Mouse (Mus musculus) C2C12 (cell line): ENCODE data around the gene Pcbd2.

Source experiments
- CEBPB ChIP-seq: IDR thresholded peaks from one replicate; pipeline ENCODE4 v1.6.1; 2011; ENCODE audit warnings: low read depth, mild to moderate bottlenecking, control low read depth, moderate library complexity
- CTCF ChIP-seq: IDR thresholded peaks from one replicate; pipeline ENCODE4 v1.5.1; 2011; ENCODE audit not compliant: control insufficient read depth, insufficient read depth, insufficient read length
- MAX ChIP-seq: IDR thresholded peaks from one replicate; pipeline ENCODE4 v1.6.1; 2011; ENCODE audit warnings: mild to moderate bottlenecking, control low read depth
- MYOD1 ChIP-seq: IDR thresholded peaks from one replicate; pipeline ENCODE4 v1.6.1; 2011; ENCODE audit warnings: low read depth; ENCODE audit not compliant: control insufficient read depth, insufficient read length
- USF1 ChIP-seq: IDR thresholded peaks from one replicate; pipeline ENCODE4 v1.6.1; 2011; ENCODE audit warnings: low read depth, mild to moderate bottlenecking, control low read depth, moderate library complexity

GRCm38 (mm10) chr13:55756789-55757188 is 29.6 kb downstream of the Pcbd2 start:
- no peak for TF ChIP-seq CTCF
- no peak for TF ChIP-seq MAX
- no peak for TF ChIP-seq USF1
- no peak for TF ChIP-seq MYOD1
- TF ChIP-seq CEBPB, result no peak
